Mouse (Mus musculus): ENCODE data around the gene Eps8l2. TPM values are rescaled to one million over a fixed set of nuclear protein-coding genes. Genes with fewer than 3 reads are reported as not detected.
A peak's percentile ranks its signal among the peaks of the same experiment; 100 is the strongest.

The Eps8l2 gene
- total and polyA plus RNA-seq, 3 experiments = 0.33 TPM; not detected in 2

DNA sequence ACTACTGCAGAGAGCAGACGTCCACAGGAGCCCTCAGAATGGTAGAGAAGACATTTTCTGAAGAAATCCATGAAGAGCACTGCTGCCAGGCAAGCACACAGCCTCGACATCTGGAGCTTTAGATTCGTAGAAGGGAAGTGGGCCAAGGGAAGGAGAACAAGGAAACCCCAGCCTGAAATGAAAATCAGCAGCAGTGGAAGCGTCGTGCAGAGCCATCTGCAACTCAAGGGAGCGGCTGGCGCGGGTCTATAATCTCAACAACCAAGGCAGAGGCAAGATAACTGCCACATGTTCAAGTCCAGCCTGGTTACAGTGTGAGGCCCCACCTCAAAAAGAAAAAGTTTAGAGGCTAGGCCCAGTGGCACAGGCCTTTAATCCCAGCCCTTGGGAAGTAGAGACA, 23.6 kb upstream of the Eps8l2 start:
- no peak overlapping the region for H3K4me3 ChIP-seq (ENCODE audit: low read depth, low read length)
- ATAC-seq (ENCODE audit: extremely low read depth, insufficient number of reproducible peaks, low FRiP score, poor library complexity, severe bottlenecking) (no peak), DNase-seq (ENCODE audit: low spot score) (no peak)
- H3K36me3 ChIP-seq (replicated peaks) = peaks cover 95% of the 10 kb centered on the region
- no peaks in the 10 kb centered on the region for H3K27me3 ChIP-seq (ENCODE audit: insufficient read depth, low read length)
- no peak for TF ChIP-seq CTCF (IDR thresholded peaks at IDR 0.05; ENCODE audit: low read depth, low read length)
- TF ChIP-seq GATA1 (IDR thresholded peaks at IDR 0.05; ENCODE audit: borderline replicate concordance, low read length) = no peak
- no peak for TF ChIP-seq POLR2AphosphoS5 (IDR thresholded peaks at IDR 0.05; ENCODE audit: insufficient replicate concordance, low read depth, low read length)
- no peak for TF ChIP-seq GATA2 (IDR thresholded peaks at IDR 0.05; ENCODE audit: borderline replicate concordance, low read depth, low read length)
- no peak for TF ChIP-seq TAL1 (conservative IDR thresholded peaks at IDR 0.05; ENCODE audit: low read depth, low read length)
- no peaks in the 10 kb centered on the region for H3K4me1 ChIP-seq (ENCODE audit: insufficient read depth, low read depth, low read length)
- H3K9me3 ChIP-seq (replicated peaks) = no peaks in the 10 kb centered on the region

DNA sequence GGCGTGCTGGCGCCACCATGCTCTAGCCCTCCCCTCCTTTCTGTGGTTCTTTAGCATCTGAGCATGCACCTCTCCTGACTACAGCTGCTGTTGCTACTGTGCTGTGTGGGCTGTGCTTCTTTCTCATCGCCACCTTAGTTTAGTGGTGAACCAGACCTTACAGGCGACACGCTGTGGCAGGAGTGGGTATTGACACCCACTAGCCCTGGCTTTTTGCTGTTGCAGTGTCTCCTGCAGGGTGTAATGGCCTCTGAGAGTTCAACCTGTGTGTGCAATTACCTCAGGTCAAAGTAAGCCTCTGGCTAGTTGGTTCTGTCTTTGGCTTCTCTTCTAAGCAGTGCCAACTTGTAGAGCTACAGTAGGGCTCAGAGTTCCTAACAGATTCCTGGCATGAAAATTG, 22.7 kb upstream of the Eps8l2 start:
- H3K4me1 ChIP-seq (ENCODE audit: insufficient read depth, low read depth, low read length) = no peaks in the 10 kb centered on the region
- no peak for ATAC-seq (ENCODE audit: extremely low read depth, insufficient number of reproducible peaks, low FRiP score, poor library complexity, severe bottlenecking)
- H3K36me3 ChIP-seq (replicated peaks) = peaks cover 95% of the 10 kb centered on the region
- no peak for TF ChIP-seq TAL1 (conservative IDR thresholded peaks at IDR 0.05; ENCODE audit: low read depth, low read length)
- TF ChIP-seq GATA2 (IDR thresholded peaks at IDR 0.05; ENCODE audit: borderline replicate concordance, low read depth, low read length) = no peak
- no peak for TF ChIP-seq POLR2AphosphoS5 (IDR thresholded peaks at IDR 0.05; ENCODE audit: insufficient replicate concordance, low read depth, low read length)
- no peak for TF ChIP-seq CTCF (IDR thresholded peaks at IDR 0.05; ENCODE audit: low read depth, low read length)
- TF ChIP-seq GATA1 (IDR thresholded peaks at IDR 0.05; ENCODE audit: borderline replicate concordance, low read length) = no peak
- H3K4me3 ChIP-seq (ENCODE audit: low read depth, low read length) = no peak overlapping the region
- H3K9me3 ChIP-seq (replicated peaks) = no peaks in the 10 kb centered on the region
- DNase-seq (ENCODE audit: low spot score) = no peak
- no peaks in the 10 kb centered on the region for H3K27me3 ChIP-seq (ENCODE audit: insufficient read depth, low read length)

DNA sequence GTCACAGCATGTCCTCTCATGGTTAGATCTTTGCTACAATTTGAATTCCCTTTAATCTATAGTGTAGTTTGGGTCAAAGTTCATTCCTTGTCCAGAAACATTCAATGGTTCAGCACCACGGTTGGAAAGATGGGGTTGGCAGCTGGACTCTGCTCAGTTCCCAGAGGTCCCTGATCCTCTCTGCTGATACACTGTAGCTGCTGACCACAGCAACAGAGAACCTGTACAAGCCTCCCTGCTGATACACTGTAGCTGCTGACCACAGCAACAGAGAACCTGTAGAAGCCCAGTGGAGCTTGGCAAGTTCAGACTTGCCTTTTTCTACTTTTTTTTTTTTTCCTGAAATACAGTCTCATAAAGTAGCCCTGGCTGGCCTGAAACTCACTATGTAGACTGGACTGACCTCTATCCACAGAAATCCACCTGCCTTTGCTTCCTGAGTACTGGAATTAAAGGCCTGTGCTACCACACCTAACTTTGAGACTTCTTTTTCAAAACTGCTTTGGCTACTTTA, 21.0 kb upstream of the Eps8l2 start:
- ATAC-seq (ENCODE audit: extremely low read depth, insufficient number of reproducible peaks, low FRiP score, poor library complexity, severe bottlenecking) (no peak), DNase-seq (ENCODE audit: low spot score) (no peak)
- Histone ChIP-seq H3K4me3 (ENCODE audit: low read depth, low read length) (no peak overlapping the region), H3K36me3 (replicated peaks) (peaks cover 95% of the 10 kb centered on the region), H3K4me1 (ENCODE audit: insufficient read depth, low read depth, low read length) (no peaks in the 10 kb centered on the region), H3K9me3 (replicated peaks) (no peaks in the 10 kb centered on the region), H3K27me3 (ENCODE audit: insufficient read depth, low read length) (no peaks in the 10 kb centered on the region)
- TF ChIP-seq TAL1 (conservative IDR thresholded peaks at IDR 0.05; ENCODE audit: low read depth, low read length) = no peak
- no peak for TF ChIP-seq GATA1 (IDR thresholded peaks at IDR 0.05; ENCODE audit: borderline replicate concordance, low read length)

DNA sequence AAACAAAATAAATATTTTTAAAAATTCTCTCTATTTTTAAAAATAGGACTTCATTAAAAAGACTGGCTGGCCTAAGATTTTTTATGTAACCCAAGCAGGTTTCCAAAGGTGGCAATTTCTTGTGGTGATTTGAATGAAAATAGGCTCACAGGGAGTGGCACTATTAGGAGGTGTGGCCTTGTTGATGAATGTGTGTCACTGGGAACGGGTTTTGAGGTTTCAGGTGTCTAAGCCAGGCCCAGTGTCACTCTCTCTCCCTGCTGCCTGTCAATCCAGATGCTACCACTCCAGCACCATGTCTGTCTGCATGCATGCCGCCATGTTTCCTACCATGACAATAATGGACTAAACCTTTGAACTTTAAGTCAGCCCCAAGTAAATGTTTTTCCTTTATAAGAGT, 19.2 kb upstream of the Eps8l2 start:
- Histone ChIP-seq H3K27me3 (ENCODE audit: insufficient read depth, low read length) (no peaks in the 10 kb centered on the region), H3K4me1 (ENCODE audit: insufficient read depth, low read depth, low read length) (peaks cover 6% of the 10 kb centered on the region), H3K9me3 (replicated peaks) (no peaks in the 10 kb centered on the region), H3K4me3 (ENCODE audit: low read depth, low read length) (no peak overlapping the region), H3K36me3 (replicated peaks) (peaks cover 97% of the 10 kb centered on the region)
- ATAC-seq (ENCODE audit: extremely low read depth, insufficient number of reproducible peaks, low FRiP score, poor library complexity, severe bottlenecking) = no peak
- no peak for DNase-seq (ENCODE audit: low spot score)
- TF ChIP-seq CTCF (IDR thresholded peaks at IDR 0.05; ENCODE audit: low read depth, low read length) = no peak
- no peak for TF ChIP-seq GATA1 (IDR thresholded peaks at IDR 0.05; ENCODE audit: borderline replicate concordance, low read length)
- TF ChIP-seq TAL1 (conservative IDR thresholded peaks at IDR 0.05; ENCODE audit: low read depth, low read length) = no peak
- no peak for TF ChIP-seq POLR2AphosphoS5 (IDR thresholded peaks at IDR 0.05; ENCODE audit: insufficient replicate concordance, low read depth, low read length)
- no peak for TF ChIP-seq GATA2 (IDR thresholded peaks at IDR 0.05; ENCODE audit: borderline replicate concordance, low read depth, low read length)

DNA sequence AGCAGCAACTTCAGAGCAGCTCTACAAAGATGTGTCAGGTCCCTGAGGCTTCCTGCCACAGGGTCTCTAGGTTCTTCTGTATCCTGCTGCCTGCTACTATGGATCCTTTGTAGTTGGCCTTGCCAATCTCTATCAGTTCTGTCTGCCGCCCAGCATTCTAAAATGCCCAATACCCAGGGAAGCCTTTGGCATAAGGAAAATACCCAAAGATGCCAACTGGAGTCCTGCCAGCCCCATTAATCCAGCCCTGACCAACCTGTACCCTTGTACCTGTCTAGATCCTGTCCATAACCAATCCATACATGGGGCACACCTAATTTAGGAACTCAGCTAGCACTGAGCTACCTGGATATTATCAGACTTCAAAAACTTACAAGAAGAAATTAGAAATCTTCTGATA, 14.0 kb upstream of the Eps8l2 start:
- TF ChIP-seq GATA1 (IDR thresholded peaks at IDR 0.05; ENCODE audit: borderline replicate concordance, low read length) (no peak), GATA2 (IDR thresholded peaks at IDR 0.05; ENCODE audit: borderline replicate concordance, low read depth, low read length) (no peak), TAL1 (conservative IDR thresholded peaks at IDR 0.05; ENCODE audit: low read depth, low read length) (no peak), POLR2AphosphoS5 (IDR thresholded peaks at IDR 0.05; ENCODE audit: insufficient replicate concordance, low read depth, low read length) (no peak), CTCF (IDR thresholded peaks at IDR 0.05; ENCODE audit: low read depth, low read length) (no peak)
- H3K27me3 ChIP-seq (ENCODE audit: insufficient read depth, low read length) = no peaks in the 10 kb centered on the region
- H3K9me3 ChIP-seq (replicated peaks) = no peaks in the 10 kb centered on the region
- no peak overlapping the region for H3K4me3 ChIP-seq (ENCODE audit: low read depth, low read length)
- no peak for DNase-seq (ENCODE audit: low spot score)
- H3K36me3 ChIP-seq (replicated peaks) = peaks cover 71% of the 10 kb centered on the region
- ATAC-seq (ENCODE audit: extremely low read depth, insufficient number of reproducible peaks, low FRiP score, poor library complexity, severe bottlenecking) = no peak
- H3K4me1 ChIP-seq (ENCODE audit: insufficient read depth, low read depth, low read length) = peaks cover 30% of the 10 kb centered on the region

DNA sequence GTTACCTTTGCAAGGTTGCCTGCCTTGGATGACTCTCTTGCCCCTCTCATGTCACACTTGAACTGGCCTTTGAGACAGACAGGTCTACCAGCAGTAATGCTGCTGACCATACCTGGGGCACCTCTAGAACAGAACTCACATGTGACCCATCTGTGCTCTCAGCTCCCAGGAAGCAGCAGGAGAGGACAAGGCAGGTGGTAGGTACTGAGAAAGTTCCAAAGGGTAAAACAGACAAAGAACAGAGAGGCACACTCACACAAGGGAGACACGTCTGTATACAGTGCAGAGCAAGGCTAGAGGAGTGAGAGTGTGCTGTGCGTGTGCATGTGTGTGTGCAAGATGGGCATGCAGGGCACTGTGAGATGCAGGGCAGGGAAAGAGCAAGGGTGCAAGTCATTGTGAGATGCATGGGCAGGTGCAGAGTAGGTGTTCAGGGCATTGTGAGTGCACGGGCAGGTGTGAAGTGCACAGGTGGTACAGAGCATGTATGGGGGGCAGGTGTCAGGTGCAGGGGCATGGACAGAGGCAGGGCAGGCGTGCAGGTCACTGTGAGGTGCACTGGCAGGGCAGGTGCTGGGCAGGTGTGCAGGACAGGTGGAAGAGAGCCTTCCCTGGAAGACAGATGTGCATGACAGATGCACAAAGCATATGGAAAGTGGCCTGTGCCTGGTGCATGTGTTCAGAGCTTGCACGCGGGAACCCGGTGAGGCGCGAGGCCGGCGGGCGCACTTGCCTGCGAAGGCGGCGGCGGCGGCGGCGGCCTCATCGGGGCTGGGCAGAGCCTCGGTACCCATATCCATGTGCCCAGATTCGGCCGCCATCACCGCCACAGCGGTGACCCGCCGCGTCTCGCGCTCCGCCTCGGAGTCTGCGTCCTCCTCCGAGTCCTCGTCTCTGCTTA, 11.9 kb upstream of the Eps8l2 start:
- Histone ChIP-seq H3K36me3 (replicated peaks) (peaks cover 56% of the 10 kb centered on the region), H3K4me1 (ENCODE audit: insufficient read depth, low read depth, low read length) (peaks cover 31% of the 10 kb centered on the region), H3K4me3 (ENCODE audit: low read depth, low read length) (peak overlapping the region; percentile 77), H3K9me3 (replicated peaks) (no peaks in the 10 kb centered on the region), H3K27me3 (ENCODE audit: insufficient read depth, low read length) (no peaks in the 10 kb centered on the region)
- no peak for TF ChIP-seq CTCF (IDR thresholded peaks at IDR 0.05; ENCODE audit: low read depth, low read length)
- no peak for TF ChIP-seq GATA1 (IDR thresholded peaks at IDR 0.05; ENCODE audit: borderline replicate concordance, low read length)
- TF ChIP-seq TAL1 (conservative IDR thresholded peaks at IDR 0.05; ENCODE audit: low read depth, low read length) = no peak
- no peak for TF ChIP-seq POLR2AphosphoS5 (IDR thresholded peaks at IDR 0.05; ENCODE audit: insufficient replicate concordance, low read depth, low read length)
- TF ChIP-seq GATA2 (IDR thresholded peaks at IDR 0.05; ENCODE audit: borderline replicate concordance, low read depth, low read length) = no peak
- no peak for ATAC-seq (ENCODE audit: extremely low read depth, insufficient number of reproducible peaks, low FRiP score, poor library complexity, severe bottlenecking)
- DNase-seq (ENCODE audit: low spot score) = no peak
